Mouse (Mus musculus): ENCODE results near the gene P3h2. TPM values are rescaled to one million over a fixed set of nuclear protein-coding genes. Genes with fewer than 3 reads are reported as not detected.

Gene P3h2
- polyA plus RNA-seq, 1 experiment from 2014 or later = 9.5 TPM

GRCm38 (mm10) chr16:25959929-25960328, 145.7 kb downstream of the P3h2 start:
- Histone ChIP-seq H3K9ac (ENCODE audit: low read depth, low read length) (no peak overlapping the region), H3K27ac (ENCODE audit: low read depth, low read length) (no peak overlapping the region), H3K27me3 (ENCODE audit: control insufficient read depth, insufficient read depth, low read length) (no peaks in the 10 kb centered on the region), H3K4me3 (ENCODE audit: low read length) (no peak overlapping the region), H3K4me2 (replicated peaks; ENCODE audit: low read depth, low read length) (no peak overlapping the region), H3K4me1 (ENCODE audit: control insufficient read depth, insufficient read depth, low read length) (no peaks in the 10 kb centered on the region), H3K36me3 (ENCODE audit: control insufficient read depth, insufficient read depth, low read length) (no peaks in the 10 kb centered on the region), H3K9me3 (ENCODE audit: control insufficient read depth, low read length) (no peaks in the 10 kb centered on the region)
- WGBS = 85% methylated on average over 5 of the region's 5 CpGs
- ATAC-seq (ENCODE audit: low FRiP score, low TSS enrichment) = no peak

- Histone ChIP-seq H3K4me2 (replicated peaks; ENCODE audit: low read depth, low read length) (no peak overlapping the region), H3K4me1 (ENCODE audit: control insufficient read depth, insufficient read depth, low read length) (no peaks in the 10 kb centered on the region), H3K9me3 (ENCODE audit: control insufficient read depth, low read length) (no peaks in the 10 kb centered on the region), H3K4me3 (ENCODE audit: low read length) (no peak overlapping the region), H3K36me3 (ENCODE audit: control insufficient read depth, insufficient read depth, low read length) (no peaks in the 10 kb centered on the region), H3K27ac (ENCODE audit: low read depth, low read length) (no peak overlapping the region), H3K27me3 (ENCODE audit: control insufficient read depth, insufficient read depth, low read length) (no peaks in the 10 kb centered on the region), H3K9ac (ENCODE audit: low read depth, low read length) (no peak overlapping the region)
- 63% methylated on average over 7 of the region's 7 CpGs for WGBS
- no peak for ATAC-seq (ENCODE audit: low FRiP score, low TSS enrichment)
Measured at GRCm38 (mm10) chr16:25958650-25959238, 146.8 kb downstream of the P3h2 start.

GRCm38 (mm10) chr16:25958213-25958612, 147.4 kb downstream of the P3h2 start:
- no peak overlapping the region for H3K9ac ChIP-seq (ENCODE audit: low read depth, low read length)
- ATAC-seq (ENCODE audit: low FRiP score, low TSS enrichment) = no peak
- H3K4me3 ChIP-seq (ENCODE audit: low read length) = no peak overlapping the region
- 91% methylated on average over 10 of the region's 10 CpGs for WGBS
- H3K4me2 ChIP-seq (replicated peaks; ENCODE audit: low read depth, low read length) = no peak overlapping the region
- H3K27me3 ChIP-seq (ENCODE audit: control insufficient read depth, insufficient read depth, low read length) = no peaks in the 10 kb centered on the region
- no peaks in the 10 kb centered on the region for H3K9me3 ChIP-seq (ENCODE audit: control insufficient read depth, low read length)
- no peak overlapping the region for H3K27ac ChIP-seq (ENCODE audit: low read depth, low read length)
- H3K4me1 ChIP-seq (ENCODE audit: control insufficient read depth, insufficient read depth, low read length) = no peaks in the 10 kb centered on the region
- H3K36me3 ChIP-seq (ENCODE audit: control insufficient read depth, insufficient read depth, low read length) = no peaks in the 10 kb centered on the region

- Histone ChIP-seq H3K4me3 (ENCODE audit: low read length) (no peak overlapping the region), H3K4me2 (replicated peaks; ENCODE audit: low read depth, low read length) (no peak overlapping the region), H3K27ac (ENCODE audit: low read depth, low read length) (no peak overlapping the region), H3K4me1 (ENCODE audit: control insufficient read depth, insufficient read depth, low read length) (no peaks in the 10 kb centered on the region), H3K27me3 (ENCODE audit: control insufficient read depth, insufficient read depth, low read length) (no peaks in the 10 kb centered on the region), H3K9me3 (ENCODE audit: control insufficient read depth, low read length) (no peaks in the 10 kb centered on the region), H3K36me3 (ENCODE audit: control insufficient read depth, insufficient read depth, low read length) (no peaks in the 10 kb centered on the region), H3K9ac (ENCODE audit: low read depth, low read length) (no peak overlapping the region)
- 86% methylated on average over 6 of the region's 6 CpGs for WGBS
- ATAC-seq (ENCODE audit: low FRiP score, low TSS enrichment) = no peak
Measured at GRCm38 (mm10) chr16:25956831-25957230, 148.8 kb downstream of the P3h2 start.

- ATAC-seq (ENCODE audit: low FRiP score, low TSS enrichment) = no peak
- Histone ChIP-seq H3K9ac (ENCODE audit: low read depth, low read length) (no peak overlapping the region), H3K4me1 (ENCODE audit: control insufficient read depth, insufficient read depth, low read length) (no peaks in the 10 kb centered on the region)
Measured at GRCm38 (mm10) chr16:25954614-25955013, 151.0 kb downstream of the P3h2 start.

GRCm38 (mm10) chr16:25953359-25953758, 152.2 kb downstream of the P3h2 start:
- Histone ChIP-seq H3K9ac (ENCODE audit: low read depth, low read length) (no peak overlapping the region), H3K36me3 (ENCODE audit: control insufficient read depth, insufficient read depth, low read length) (no peaks in the 10 kb centered on the region), H3K9me3 (ENCODE audit: control insufficient read depth, low read length) (no peaks in the 10 kb centered on the region), H3K4me2 (replicated peaks; ENCODE audit: low read depth, low read length) (no peak overlapping the region), H3K4me3 (ENCODE audit: low read length) (no peak overlapping the region), H3K27ac (ENCODE audit: low read depth, low read length) (no peak overlapping the region), H3K4me1 (ENCODE audit: control insufficient read depth, insufficient read depth, low read length) (no peaks in the 10 kb centered on the region), H3K27me3 (ENCODE audit: control insufficient read depth, insufficient read depth, low read length) (no peaks in the 10 kb centered on the region)
- no peak for ATAC-seq (ENCODE audit: low FRiP score, low TSS enrichment)
- 30% methylated on average over 5 of the region's 5 CpGs for WGBS

More at GRCm38 (mm10) chr16:25954614-25955013, 151.0 kb downstream of the P3h2 start:
- H3K4me2 ChIP-seq (replicated peaks; ENCODE audit: low read depth, low read length) = no peak overlapping the region
- no peak overlapping the region for H3K27ac ChIP-seq (ENCODE audit: low read depth, low read length)
- H3K27me3 ChIP-seq (ENCODE audit: control insufficient read depth, insufficient read depth, low read length) = no peaks in the 10 kb centered on the region
- H3K4me3 ChIP-seq (ENCODE audit: low read length) = no peak overlapping the region
- no peaks in the 10 kb centered on the region for H3K36me3 ChIP-seq (ENCODE audit: control insufficient read depth, insufficient read depth, low read length)
- H3K9me3 ChIP-seq (ENCODE audit: control insufficient read depth, low read length) = no peaks in the 10 kb centered on the region
- 81% methylated on average over 3 of the region's 3 CpGs for WGBS

GRCm38 (mm10) chr16:25952005-25952404, 153.6 kb downstream of the P3h2 start:
- no peaks in the 10 kb centered on the region for H3K9me3 ChIP-seq (ENCODE audit: control insufficient read depth, low read length)
- H3K27ac ChIP-seq (ENCODE audit: low read depth, low read length) = no peak overlapping the region
- H3K4me2 ChIP-seq (replicated peaks; ENCODE audit: low read depth, low read length) = no peak overlapping the region
- H3K4me1 ChIP-seq (ENCODE audit: control insufficient read depth, insufficient read depth, low read length) = no peaks in the 10 kb centered on the region
- H3K4me3 ChIP-seq (ENCODE audit: low read length) = no peak overlapping the region
- H3K36me3 ChIP-seq (ENCODE audit: control insufficient read depth, insufficient read depth, low read length) = no peaks in the 10 kb centered on the region
- WGBS = 68% methylated on average over 2 of the region's 2 CpGs
- no peak overlapping the region for H3K9ac ChIP-seq (ENCODE audit: low read depth, low read length)
- no peak for ATAC-seq (ENCODE audit: low FRiP score, low TSS enrichment)
- H3K27me3 ChIP-seq (ENCODE audit: control insufficient read depth, insufficient read depth, low read length) = no peaks in the 10 kb centered on the region

GRCm38 (mm10) chr16:25948067-25948466, 157.5 kb downstream of the P3h2 start:
- H3K27me3 ChIP-seq (ENCODE audit: control insufficient read depth, insufficient read depth, low read length) = no peaks in the 10 kb centered on the region
- no peak overlapping the region for H3K9ac ChIP-seq (ENCODE audit: low read depth, low read length)
- WGBS = 62% methylated on average over 1 of the region's 1 CpGs
- no peak for ATAC-seq (ENCODE audit: low FRiP score, low TSS enrichment)
- no peak overlapping the region for H3K4me2 ChIP-seq (replicated peaks; ENCODE audit: low read depth, low read length)
- H3K27ac ChIP-seq (ENCODE audit: low read depth, low read length) = no peak overlapping the region
- no peak overlapping the region for H3K4me3 ChIP-seq (ENCODE audit: low read length)
- H3K4me1 ChIP-seq (ENCODE audit: control insufficient read depth, insufficient read depth, low read length) = no peaks in the 10 kb centered on the region
- H3K36me3 ChIP-seq (ENCODE audit: control insufficient read depth, insufficient read depth, low read length) = no peaks in the 10 kb centered on the region
- H3K9me3 ChIP-seq (ENCODE audit: control insufficient read depth, low read length) = no peaks in the 10 kb centered on the region

GRCm38 (mm10) chr16:25945151-25945955, 160.2 kb downstream of the P3h2 start:
- no peaks in the 10 kb centered on the region for H3K36me3 ChIP-seq (ENCODE audit: control insufficient read depth, insufficient read depth, low read length)
- H3K4me1 ChIP-seq (ENCODE audit: control insufficient read depth, insufficient read depth, low read length) = no peaks in the 10 kb centered on the region
- H3K27ac ChIP-seq (ENCODE audit: low read depth, low read length) = no peak overlapping the region
- no peak overlapping the region for H3K4me3 ChIP-seq (ENCODE audit: low read length)
- ATAC-seq (ENCODE audit: low FRiP score, low TSS enrichment) = no peak
- H3K4me2 ChIP-seq (replicated peaks; ENCODE audit: low read depth, low read length) = no peak overlapping the region
- H3K9me3 ChIP-seq (ENCODE audit: control insufficient read depth, low read length) = no peaks in the 10 kb centered on the region
- H3K9ac ChIP-seq (ENCODE audit: low read depth, low read length) = no peak overlapping the region
- WGBS = 44% methylated on average over 12 of the region's 12 CpGs
- no peaks in the 10 kb centered on the region for H3K27me3 ChIP-seq (ENCODE audit: control insufficient read depth, insufficient read depth, low read length)
